In genomic region chr8:9694794-9695193, GRCm38 (mm10) we compare ENCODE assay signal across 21 mouse cellular contexts.
DNase-seq lines count a peak whose midpoint lies in the region; ATAC-seq and TF ChIP-seq lines count a peak whose summit lies in the region.
"Had no signal": no experiment of that assay in that cellular context is flagged by ENCODE, and none has a peak within 500 bp of the region (broad histone marks: within the 10 kb centered on the region; RNA-seq: fewer than 3 reads in every experiment).

No protein-coding gene starts in this region.

- H3K36me3 ChIP-seq in forebrain, embryonic 14.5 days (ENCODE audit: control insufficient read depth, insufficient read depth, low read length), result no peaks in the 10 kb centered on the region
- no peaks in the 10 kb centered on the region for H3K36me3 ChIP-seq in forebrain, embryonic 13.5 days (ENCODE audit: poor library complexity, severe bottlenecking)
- H3K36me3 ChIP-seq in hindbrain, postnatal 0 days (ENCODE audit: insufficient read depth, low read length), result no peaks in the 10 kb centered on the region
- no peaks in the 10 kb centered on the region for H3K36me3 ChIP-seq in hindbrain, embryonic 10.5 days
- H3K36me3 ChIP-seq in neural tube, embryonic 15.5 days, result no peaks in the 10 kb centered on the region
- no peaks in the 10 kb centered on the region for H3K36me3 ChIP-seq in intestine, embryonic 15.5 days
- H3K36me3 ChIP-seq: embryonic facial prominence, embryonic 12.5 days; forebrain, embryonic 15.5 days; kidney, embryonic 15.5 days; stomach, embryonic 15.5 days had no signal

- H3K27me3 ChIP-seq in forebrain, embryonic 14.5 days (replicated peaks; ENCODE audit: control insufficient read depth, insufficient read depth, low read length), result no peaks in the 10 kb centered on the region
- H3K27me3 ChIP-seq in forebrain, embryonic 13.5 days, result no peaks in the 10 kb centered on the region
- no peaks in the 10 kb centered on the region for H3K27me3 ChIP-seq in hindbrain, postnatal 0 days (ENCODE audit: insufficient read depth, low read length)
- no peaks in the 10 kb centered on the region for H3K27me3 ChIP-seq in hindbrain, embryonic 10.5 days (ENCODE audit: insufficient read depth, poor library complexity, severe bottlenecking)
- H3K27me3 ChIP-seq in neural tube, embryonic 15.5 days (replicated peaks), result no peaks in the 10 kb centered on the region
- peaks cover 5% of the 10 kb centered on the region; the same call in 1 of the 2 replicates for H3K27me3 ChIP-seq in intestine, embryonic 15.5 days (replicated peaks)
- H3K27me3 ChIP-seq: embryonic facial prominence, embryonic 12.5 days; forebrain, embryonic 15.5 days; kidney, embryonic 15.5 days; stomach, embryonic 15.5 days had no signal

- H3K4me1 ChIP-seq in forebrain, embryonic 14.5 days (ENCODE audit: control insufficient read depth, insufficient read depth, low read length), result no peaks in the 10 kb centered on the region
- no peaks in the 10 kb centered on the region for H3K4me1 ChIP-seq in forebrain, embryonic 13.5 days
- no peaks in the 10 kb centered on the region for H3K4me1 ChIP-seq in hindbrain, postnatal 0 days (ENCODE audit: insufficient read depth, low read length)
- no peaks in the 10 kb centered on the region for H3K4me1 ChIP-seq in hindbrain, embryonic 10.5 days (replicated peaks)
- peaks cover 11% of the 10 kb centered on the region; the same call in 1 of the 2 replicates for H3K4me1 ChIP-seq in neural tube, embryonic 15.5 days
- H3K4me1 ChIP-seq in intestine, embryonic 15.5 days (replicated peaks), result no peaks in the 10 kb centered on the region
- H3K4me1 ChIP-seq: kidney, embryonic 15.5 days; stomach, embryonic 15.5 days had no signal

- 88% methylated on average over 2 of the region's 2 CpGs for WGBS in forebrain, embryonic 14.5 days
- 89% methylated on average over 2 of the region's 2 CpGs for WGBS in forebrain, embryonic 13.5 days
- 80% methylated on average over 2 of the region's 2 CpGs for WGBS in hindbrain, postnatal 0 days
- 89% methylated on average over 2 of the region's 2 CpGs for WGBS in hindbrain, embryonic 10.5 days
- 28% methylated on average over 2 of the region's 2 CpGs for WGBS in neural tube, embryonic 15.5 days
- WGBS in intestine, embryonic 15.5 days, result 67% methylated on average over 2 of the region's 2 CpGs

- ATAC-seq in forebrain, embryonic 14.5 days, result no peak
- ATAC-seq in forebrain, embryonic 13.5 days, result no peak
- no peak for ATAC-seq in hindbrain, postnatal 0 days
- ATAC-seq in neural tube, embryonic 15.5 days (ENCODE audit: low FRiP score), result peak; percentile 63; the same call in 1 of the 2 replicates
- no peak for ATAC-seq in intestine, embryonic 15.5 days
- ATAC-seq: forebrain, embryonic 15.5 days had no signal

- DNase-seq in forebrain, embryonic 14.5 days (ENCODE audit: low spot score), result peak; percentile 34
- peak; percentile 17 for DNase-seq in hindbrain, postnatal 0 days (ENCODE audit: low spot score)
- no peak for DNase-seq in hindbrain, embryonic 10.5 days (ENCODE audit: low spot score)
- DNase-seq in right cerebral cortex, adult 18-20 months, result peak; percentile 42
- DNase-seq in right cerebral cortex, postnatal 14 days, result no peak
- DNase-seq: adrenal gland, postnatal 25 days; cerebellum, adult 11-12 months; cerebellum, postnatal 25 days; kidney, adult 11 months; kidney, postnatal 36 days; lung, postnatal 4 days; thymus, adult 18-20 months; thymus, postnatal 36 days had no signal

- TF ChIP-seq CTCF in hindbrain, postnatal 0 days (IDR thresholded peaks at IDR 0.05; ENCODE audit: low read depth), result no peak

- no peak overlapping the region for H3K9ac ChIP-seq in forebrain, embryonic 14.5 days (ENCODE audit: low read length)
- H3K9ac ChIP-seq in forebrain, embryonic 13.5 days, result no peak overlapping the region
- H3K9ac ChIP-seq in hindbrain, postnatal 0 days (replicated peaks; ENCODE audit: low read length), result no peak overlapping the region
- no peak overlapping the region for H3K9ac ChIP-seq in neural tube, embryonic 15.5 days (replicated peaks)
- no peak overlapping the region for H3K9ac ChIP-seq in intestine, embryonic 15.5 days
- H3K9ac ChIP-seq: embryonic facial prominence, embryonic 12.5 days; forebrain, embryonic 15.5 days; kidney, embryonic 15.5 days; stomach, embryonic 15.5 days had no signal

- no peak overlapping the region for H3K27ac ChIP-seq in forebrain, embryonic 14.5 days (ENCODE audit: low read depth, low read length)
- no peak overlapping the region for H3K27ac ChIP-seq in forebrain, embryonic 13.5 days
- H3K27ac ChIP-seq in hindbrain, postnatal 0 days, result no peak overlapping the region
- H3K27ac ChIP-seq in hindbrain, embryonic 10.5 days, result no peak overlapping the region
- H3K27ac ChIP-seq in neural tube, embryonic 15.5 days (replicated peaks), result no peak overlapping the region
- H3K27ac ChIP-seq in intestine, embryonic 15.5 days, result no peak overlapping the region
- H3K27ac ChIP-seq: embryonic facial prominence, embryonic 12.5 days; forebrain, embryonic 15.5 days; kidney, embryonic 15.5 days; stomach, embryonic 15.5 days had no signal

- H3K4me3 ChIP-seq in forebrain, embryonic 14.5 days (ENCODE audit: low read depth, low read length), result no peak overlapping the region
- no peak overlapping the region for H3K4me3 ChIP-seq in forebrain, embryonic 13.5 days
- H3K4me3 ChIP-seq in hindbrain, postnatal 0 days (ENCODE audit: low read length), result no peak overlapping the region
- H3K4me3 ChIP-seq in hindbrain, embryonic 10.5 days, result no peak overlapping the region
- H3K4me3 ChIP-seq in neural tube, embryonic 15.5 days (replicated peaks), result no peak overlapping the region
- H3K4me3 ChIP-seq in intestine, embryonic 15.5 days (replicated peaks), result no peak overlapping the region
- H3K4me3 ChIP-seq: embryonic facial prominence, embryonic 12.5 days; forebrain, embryonic 15.5 days; kidney, embryonic 15.5 days; stomach, embryonic 15.5 days had no signal

- no peaks in the 10 kb centered on the region for H3K9me3 ChIP-seq in forebrain, embryonic 14.5 days (replicated peaks; ENCODE audit: control insufficient read depth, low read length)
- H3K9me3 ChIP-seq in forebrain, embryonic 13.5 days (replicated peaks), result no peaks in the 10 kb centered on the region
- H3K9me3 ChIP-seq in hindbrain, postnatal 0 days (ENCODE audit: low read length), result no peaks in the 10 kb centered on the region
- H3K9me3 ChIP-seq in hindbrain, embryonic 10.5 days, result no peaks in the 10 kb centered on the region
- no peaks in the 10 kb centered on the region for H3K9me3 ChIP-seq in neural tube, embryonic 15.5 days (replicated peaks)
- no peaks in the 10 kb centered on the region for H3K9me3 ChIP-seq in intestine, embryonic 15.5 days
- H3K9me3 ChIP-seq: embryonic facial prominence, embryonic 12.5 days; forebrain, embryonic 15.5 days; kidney, embryonic 15.5 days; stomach, embryonic 15.5 days had no signal

- no peak overlapping the region for H3K4me2 ChIP-seq in forebrain, embryonic 14.5 days (ENCODE audit: low read length)
- no peak overlapping the region for H3K4me2 ChIP-seq in forebrain, embryonic 13.5 days
- H3K4me2 ChIP-seq in hindbrain, postnatal 0 days (ENCODE audit: low read depth, low read length), result no peak overlapping the region
- H3K4me2 ChIP-seq in neural tube, embryonic 15.5 days, result no peak overlapping the region
- no peak overlapping the region for H3K4me2 ChIP-seq in intestine, embryonic 15.5 days (replicated peaks)
- H3K4me2 ChIP-seq: embryonic facial prominence, embryonic 12.5 days; forebrain, embryonic 15.5 days; heart, embryonic 11.5 days; kidney, embryonic 15.5 days; stomach, embryonic 15.5 days had no signal

Comparison
In these comparisons a context has a peak if more than half of its experiments do, and no peak if none do; other contexts are left out.
1. DNase-seq: peak in forebrain, embryonic 14.5 days (single experiment), hindbrain, postnatal 0 days (single experiment) and right cerebral cortex, adult 18-20 months (single experiment); none in hindbrain, embryonic 10.5 days (single experiment) and right cerebral cortex, postnatal 14 days (single experiment).